In the genomic region with DNA sequence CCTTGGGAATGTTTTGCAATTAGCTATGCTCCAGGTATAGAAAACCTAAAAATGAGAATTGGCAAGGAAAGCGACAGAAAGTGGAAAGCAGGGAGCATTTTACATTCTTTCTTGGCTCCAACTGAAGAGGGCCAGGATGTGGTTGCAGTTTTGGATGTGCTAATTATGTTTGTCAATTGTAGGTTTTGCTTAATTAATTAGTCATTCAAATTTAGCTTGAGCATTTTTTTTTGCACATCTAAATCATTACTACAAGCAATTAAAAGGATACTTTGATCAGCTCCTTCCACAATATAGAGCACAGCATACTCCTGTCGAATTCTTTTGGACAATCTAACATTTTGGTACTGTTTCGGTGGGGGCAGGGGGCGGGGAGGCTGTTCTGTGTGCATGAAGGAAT, we compare ENCODE assay signal across 16 mouse cellular contexts. TPM values are rescaled to one million over a fixed set of nuclear protein-coding genes. Genes with fewer than 3 reads are reported as not detected.
"Had no signal": no experiment of that assay in that cellular context is flagged by ENCODE, and none has a peak within 500 bp of the region (broad histone marks: within the 10 kb centered on the region; RNA-seq: fewer than 3 reads in every experiment).

No protein-coding gene starts in this region.

- H3K4me3 ChIP-seq: neural tube, embryonic 15.5 days; stomach, embryonic 15.5 days had no signal

- H3K4me2 ChIP-seq: neural tube, embryonic 15.5 days; stomach, embryonic 15.5 days had no signal

- H3K9me3 ChIP-seq: neural tube, embryonic 15.5 days; stomach, embryonic 15.5 days had no signal

- H3K9ac ChIP-seq: neural tube, embryonic 15.5 days; stomach, embryonic 15.5 days had no signal

- H3K27ac ChIP-seq: neural tube, embryonic 15.5 days; stomach, embryonic 15.5 days; stomach, postnatal 0 days had no signal

- H3K4me1 ChIP-seq: stomach, embryonic 15.5 days had no signal

- DNase-seq: retina, postnatal 1 day; right cerebral cortex, adult 18-20 months; right cerebral cortex, postnatal 14 days; right cerebral cortex, postnatal 25 days; right cerebral cortex, postnatal 4 days; spleen, adult 18-20 months; thymus, adult 18-20 months; thymus, adult 2 months; thymus, postnatal 14 days; thymus, postnatal 25 days; thymus, postnatal 36 days; thymus, postnatal 4 days had no signal

- H3K27me3 ChIP-seq: neural tube, embryonic 15.5 days; stomach, embryonic 15.5 days had no signal

- H3K36me3 ChIP-seq: neural tube, embryonic 15.5 days; stomach, embryonic 15.5 days had no signal

RNA-seq across cellular contexts. Expression of gene Gnao1, which starts 53.8 kb away (rescaled TPM):
- total RNA-seq: neutrophil, adult 5-6 weeks had no signal
